In the genomic region with DNA sequence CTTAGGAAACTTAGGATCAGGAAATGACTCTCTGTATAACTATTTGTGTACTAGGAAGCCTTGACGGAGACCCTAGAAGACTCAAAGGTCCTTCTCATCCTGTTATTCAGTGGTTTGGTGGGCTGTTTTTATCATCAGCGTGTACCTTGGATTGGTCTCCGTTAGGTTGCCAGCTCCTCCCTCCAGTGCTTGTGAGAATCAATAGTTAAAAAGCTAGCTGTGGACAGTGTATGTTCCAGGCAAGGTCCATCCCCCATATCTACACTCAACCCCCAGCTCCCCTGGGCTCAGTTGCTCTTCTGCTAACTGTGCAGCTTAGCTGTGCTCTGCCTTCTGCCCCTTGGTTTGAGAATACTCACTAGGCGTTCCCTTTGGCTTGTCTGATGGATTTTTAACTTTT, we compare ENCODE assay signal across 25 mouse cellular contexts.
A peak's percentile ranks its signal among the peaks of the same experiment; 100 is the strongest.
DNase-seq lines count a peak whose midpoint lies in the region; ATAC-seq lines count a peak whose summit lies in the region.
"Had no signal": no experiment of that assay in that cellular context is flagged by ENCODE, and none has a peak within 500 bp of the region (broad histone marks: within the 10 kb centered on the region; RNA-seq: fewer than 3 reads in every experiment).

No protein-coding gene starts in this region.

- no peaks in the 10 kb centered on the region for H3K27me3 ChIP-seq in midbrain, embryonic 11.5 days (ENCODE audit: control insufficient read depth, insufficient read depth, low read length)
- H3K27me3 ChIP-seq in midbrain, embryonic 14.5 days (ENCODE audit: control insufficient read depth, insufficient read depth, low read length): no peaks in the 10 kb centered on the region
- H3K27me3 ChIP-seq: CH12.LX; embryonic facial prominence, embryonic 12.5 days; forebrain, embryonic 13.5 days; forebrain, embryonic 15.5 days; Patski had no signal

- H3K4me1 ChIP-seq in midbrain, embryonic 11.5 days (ENCODE audit: control insufficient read depth, insufficient read depth, low read length): no peaks in the 10 kb centered on the region
- H3K4me1 ChIP-seq in midbrain, embryonic 14.5 days (ENCODE audit: control insufficient read depth, insufficient read depth, low read length): no peaks in the 10 kb centered on the region
- H3K4me1 ChIP-seq: embryonic facial prominence, embryonic 10.5 days; embryonic facial prominence, embryonic 12.5 days; forebrain, embryonic 13.5 days; forebrain, embryonic 15.5 days had no signal

- no peaks in the 10 kb centered on the region for H3K36me3 ChIP-seq in midbrain, embryonic 11.5 days (ENCODE audit: control insufficient read depth, insufficient read depth, low read length)
- no peaks in the 10 kb centered on the region for H3K36me3 ChIP-seq in midbrain, embryonic 14.5 days (ENCODE audit: control insufficient read depth, insufficient read depth, low read length)
- H3K36me3 ChIP-seq: embryonic facial prominence, embryonic 10.5 days; embryonic facial prominence, embryonic 12.5 days; forebrain, embryonic 15.5 days had no signal

- intact Hi-C loops in heart, postnatal 36 days (cut with DNase I): loop anchor here (5.0 kb wide), 2 partner anchors 260 to 320 kb away; partner anchors contain the start of gene Dgkh

- WGBS in midbrain, embryonic 11.5 days: 78% methylated on average over 4 of the region's 4 CpGs
- 86% methylated on average over 4 of the region's 4 CpGs for WGBS in midbrain, embryonic 14.5 days

- no peak overlapping the region for H3K9ac ChIP-seq in midbrain, embryonic 11.5 days (ENCODE audit: low read length)
- no peak overlapping the region for H3K9ac ChIP-seq in midbrain, embryonic 14.5 days (replicated peaks; ENCODE audit: low read length)
- H3K9ac ChIP-seq: embryonic facial prominence, embryonic 12.5 days; forebrain, embryonic 13.5 days; forebrain, embryonic 15.5 days; forebrain, postnatal 0 days had no signal

- peak; percentile 90 for DNase-seq in heart, adult 11 months
- no peak for DNase-seq in heart, postnatal 36 days
- DNase-seq in heart, adult 8-10 months (ENCODE audit: low spot score): peak; percentile 45
- DNase-seq in heart, postnatal 4 days: no peak
- DNase-seq in midbrain, embryonic 11.5 days (ENCODE audit: low spot score, missing footprints): peak; percentile 75
- no peak for DNase-seq in midbrain, embryonic 14.5 days
- DNase-seq: adrenal gland, adult 8-10 months; adrenal gland, postnatal 14 days; adrenal gland, postnatal 36 days; B cell, adult 2 months; cerebellum, adult 11 months; cerebellum, adult 18-20 months; cerebellum, adult 8-10 months; cerebellum, postnatal 10 days; cerebellum, postnatal 25 days; forebrain, postnatal 0 days had no signal

- H3K4me2 ChIP-seq in midbrain, embryonic 11.5 days: no peak overlapping the region
- no peak overlapping the region for H3K4me2 ChIP-seq in midbrain, embryonic 14.5 days (ENCODE audit: low read length)
- H3K4me2 ChIP-seq: embryonic facial prominence, embryonic 12.5 days; forebrain, embryonic 13.5 days; forebrain, embryonic 15.5 days had no signal

- H3K9me3 ChIP-seq in midbrain, embryonic 11.5 days (ENCODE audit: control insufficient read depth, low read length): no peaks in the 10 kb centered on the region
- H3K9me3 ChIP-seq in midbrain, embryonic 14.5 days (ENCODE audit: control insufficient read depth, low read length): no peaks in the 10 kb centered on the region
- H3K9me3 ChIP-seq: embryonic facial prominence, embryonic 10.5 days; embryonic facial prominence, embryonic 12.5 days; forebrain, embryonic 13.5 days; forebrain, embryonic 15.5 days; G1E had no signal

- ATAC-seq in midbrain, embryonic 11.5 days (ENCODE audit: low FRiP score): no peak
- ATAC-seq in midbrain, embryonic 14.5 days (ENCODE audit: low FRiP score, low TSS enrichment): no peak
- ATAC-seq: activated CD4-positive, CD25-positive, alpha-beta regulatory T cell, adult 4 months; CD4-positive, CD25-positive, alpha-beta regulatory T cell, adult 4 months; forebrain, embryonic 13.5 days; forebrain, embryonic 15.5 days; forebrain, postnatal 0 days; Patski had no signal

- H3K4me3 ChIP-seq in midbrain, embryonic 11.5 days (ENCODE audit: low read depth, low read length): no peak overlapping the region
- no peak overlapping the region for H3K4me3 ChIP-seq in midbrain, embryonic 14.5 days (replicated peaks; ENCODE audit: low read depth, low read length)
- H3K4me3 ChIP-seq: embryonic facial prominence, embryonic 10.5 days; embryonic facial prominence, embryonic 12.5 days; forebrain, embryonic 13.5 days; forebrain, embryonic 15.5 days had no signal

- H3K27ac ChIP-seq in midbrain, embryonic 11.5 days (ENCODE audit: low read depth, low read length): no peak overlapping the region
- H3K27ac ChIP-seq in midbrain, embryonic 14.5 days (replicated peaks; ENCODE audit: low read depth, low read length): no peak overlapping the region
- H3K27ac ChIP-seq: embryonic facial prominence, embryonic 10.5 days; embryonic facial prominence, embryonic 12.5 days; forebrain, embryonic 13.5 days; forebrain, embryonic 15.5 days had no signal

Comparison
In these comparisons a context has a peak if more than half of its experiments do, and no peak if none do; other contexts are left out.
1. DNase-seq: peak in heart, adult 11 months (single experiment), heart, adult 8-10 months (single experiment) and midbrain, embryonic 11.5 days (single experiment); none in heart, postnatal 36 days (0 of 2), heart, postnatal 4 days (single experiment) and midbrain, embryonic 14.5 days (single experiment).